Mouse (Mus musculus) kidney, adult 2 months (tissue): ENCODE measurements around the gene Ccng1. TPM values are rescaled to one million over a fixed set of nuclear protein-coding genes. Genes with fewer than 3 reads are reported as not detected.

Experiments
- DNase-seq: peaks from one replicate; pipeline ENCODE4 v3.0.0; 2021
- H3K27ac ChIP-seq: fragments of 200-500 bp; 2 replicates; pipeline ENCODE4 v1.5.1; 2012; ENCODE audit warnings: low read depth, low read length, control low read depth, inconsistent platforms; ENCODE audit not compliant: insufficient read depth
- H3K27me3 ChIP-seq: fragments of 200-500 bp; replicated peaks from 2 replicates; pipeline ENCODE4 v1.6.1; 2012; ENCODE audit warnings: mild to moderate bottlenecking, moderate library complexity, low read length, inconsistent platforms; ENCODE audit not compliant: control insufficient read depth, insufficient read depth
- H3K36me3 ChIP-seq: fragments of 200-500 bp; 2 replicates; pipeline ENCODE4 v1.6.1; 2012; ENCODE audit warnings: mild to moderate bottlenecking, moderate library complexity, low read length, inconsistent platforms; ENCODE audit not compliant: control insufficient read depth, insufficient read depth
- H3K4me1 ChIP-seq: fragments of 200-500 bp; 2 replicates; pipeline ENCODE4 v1.6.1; 2011; ENCODE audit warnings: low read length; ENCODE audit not compliant: control insufficient read depth, insufficient read depth
- H3K4me3 ChIP-seq: fragments of 200-500 bp; 2 replicates; pipeline ENCODE4 v1.5.1; 2011; ENCODE audit warnings: mild to moderate bottlenecking, low read depth, low read length, control low read depth; ENCODE audit not compliant: insufficient read depth
- CTCF ChIP-seq: fragments of 200-500 bp; conservative IDR thresholded peaks from 2 replicates; pipeline ENCODE4 v1.5.1; 2011; ENCODE audit warnings: low read depth, mild to moderate bottlenecking, control low read depth, low read length, moderate library complexity, mixed read lengths; ENCODE audit not compliant: insufficient read depth, insufficient read length
- POLR2A ChIP-seq: fragments of 200-500 bp; IDR thresholded peaks from one replicate; pipeline ENCODE4 v1.6.1; 2011; ENCODE audit warnings: low read depth, low read length, control low read depth
- WGBS: fragments of 180-500 bp; shearing (Covaris S2); methylation state at CpG from one replicate; pipeline ENCODE4 v1.1.7; 2018; 5-methylcytosine and 5-hydroxymethylcytosine counted together
- polyA plus RNA-seq: library from polyadenylated mRNA; depleted of rRNA; stranded (reverse); fragments of >200 nt; gene quantifications from 2 replicates; pipeline ENCODE4 v1.2.3, GENCODE M21; 2012

Gene Ccng1
- polyA plus RNA-seq, 1 experiment, result 29.1 TPM

DNA sequence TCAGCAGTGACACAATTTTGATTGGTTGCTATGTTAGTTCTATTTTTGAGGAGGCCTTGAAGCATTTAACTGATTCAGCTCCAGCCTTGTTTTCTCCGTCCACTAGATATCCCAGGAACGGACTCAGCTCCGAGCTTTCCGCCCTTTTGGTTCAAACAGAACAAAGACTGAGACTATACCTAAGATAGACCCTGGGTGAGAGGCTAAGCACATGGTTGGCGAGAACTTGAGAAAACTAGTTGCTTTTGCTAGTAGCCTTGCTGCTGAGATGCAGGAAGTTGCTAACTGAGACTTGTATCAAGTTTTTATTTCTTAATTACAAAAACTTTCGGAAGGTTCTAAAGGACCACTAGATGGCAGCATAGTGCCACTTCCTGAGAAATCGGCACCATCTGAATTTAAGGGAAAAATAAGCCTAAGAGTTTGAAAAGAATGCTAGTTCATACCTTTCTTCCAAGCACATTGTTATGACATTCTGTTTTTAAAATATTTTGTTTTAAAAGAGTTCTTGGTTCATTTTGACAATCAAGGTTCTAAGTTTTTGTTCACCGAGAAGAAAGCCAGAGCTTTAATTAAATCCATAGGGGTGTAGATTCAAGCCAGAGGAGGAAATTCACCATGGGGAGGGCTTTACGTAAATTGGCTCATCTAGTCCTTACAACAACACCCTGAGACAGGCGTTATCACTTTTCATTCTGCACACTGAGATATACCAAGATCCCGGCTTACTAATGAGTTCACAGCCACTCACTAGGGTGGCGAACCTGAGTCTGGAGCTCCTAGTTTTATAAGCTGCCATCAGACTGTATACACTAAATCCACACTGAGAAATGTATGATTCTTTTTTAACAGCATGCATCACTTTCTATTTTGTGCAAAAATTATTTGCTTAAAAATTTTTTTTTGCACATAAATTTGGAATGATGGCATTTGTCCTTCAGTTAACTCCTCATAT is 20.5 kb upstream of the Ccng1 start:
- Histone ChIP-seq H3K27me3 (no peaks in the 10 kb centered on the region), H3K27ac (no peak overlapping the region), H3K4me1 (no peaks in the 10 kb centered on the region), H3K36me3 (no peaks in the 10 kb centered on the region), H3K4me3 (no peak overlapping the region)
- DNase-seq, result peak; percentile 40
- no peak for TF ChIP-seq CTCF
- no peak for TF ChIP-seq POLR2A
- 49% methylated on average over 12 of the region's 12 CpGs for WGBS

DNA sequence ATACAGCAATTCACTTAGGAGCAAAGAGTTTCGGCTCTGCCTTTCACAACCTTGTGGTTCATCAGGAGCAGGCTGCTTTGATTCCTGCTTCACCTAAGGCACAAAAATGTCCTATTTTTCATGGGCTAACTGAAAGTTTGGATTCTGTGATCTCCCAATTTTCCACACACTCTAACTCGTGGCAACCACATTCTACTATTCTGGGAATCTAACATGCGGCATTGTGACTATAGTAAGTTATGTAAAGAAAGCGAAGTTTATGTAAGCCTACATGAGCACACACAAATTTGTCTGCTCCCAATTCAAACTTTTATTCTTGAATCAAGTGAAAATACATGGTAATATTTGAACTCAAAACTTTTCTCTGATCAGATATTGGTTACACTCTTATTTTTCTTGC is 9.6 kb upstream of the Ccng1 start:
- Histone ChIP-seq H3K4me3 (no peak overlapping the region), H3K36me3 (no peaks in the 10 kb centered on the region), H3K27ac (no peak overlapping the region), H3K27me3 (no peaks in the 10 kb centered on the region), H3K4me1 (no peaks in the 10 kb centered on the region)
- no peak for TF ChIP-seq CTCF
- TF ChIP-seq POLR2A, result no peak
- WGBS, result 80% methylated on average over 4 of the region's 4 CpGs
- DNase-seq, result no peak

DNA sequence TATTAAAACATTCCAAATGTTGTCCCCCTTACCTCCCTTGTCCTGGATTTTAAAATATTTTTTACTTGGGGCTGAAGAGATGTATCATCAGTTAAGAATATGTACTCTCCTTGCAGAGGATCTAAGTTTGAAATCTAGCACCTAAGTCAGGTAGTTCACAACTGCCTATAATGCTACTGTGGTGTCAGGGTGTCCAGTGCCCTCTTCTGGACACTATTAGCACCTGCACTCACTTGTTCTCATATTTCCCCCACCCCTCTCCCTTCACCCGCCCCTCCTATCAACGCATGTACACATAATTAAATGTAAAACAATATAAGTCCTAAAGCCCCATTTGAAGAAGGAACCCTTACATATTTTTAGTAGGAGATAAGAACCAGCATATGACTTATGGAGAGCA is 8.3 kb upstream of the Ccng1 start:
- Histone ChIP-seq H3K27me3 (no peaks in the 10 kb centered on the region), H3K27ac (no peak overlapping the region), H3K4me1 (no peaks in the 10 kb centered on the region), H3K4me3 (no peak overlapping the region), H3K36me3 (no peaks in the 10 kb centered on the region)
- 20% methylated on average over 2 of the region's 2 CpGs for WGBS
- DNase-seq, result peak; percentile 13
- TF ChIP-seq CTCF, result peak; percentile 56
- no peak for TF ChIP-seq POLR2A

GRCm38 (mm10) chr11:40759896-40760295 is 4.8 kb upstream of the Ccng1 start:
- TF ChIP-seq POLR2A, result no peak
- TF ChIP-seq CTCF, result no peak
- WGBS, result 83% methylated on average over 8 of the region's 8 CpGs
- DNase-seq, result no peak
- no peak overlapping the region for H3K4me3 ChIP-seq
- no peak overlapping the region for H3K27ac ChIP-seq
- no peaks in the 10 kb centered on the region for H3K36me3 ChIP-seq
- no peaks in the 10 kb centered on the region for H3K4me1 ChIP-seq
- no peaks in the 10 kb centered on the region for H3K27me3 ChIP-seq

GRCm38 (mm10) chr11:40755968-40756367 is 857 bp upstream of the Ccng1 start:
- Histone ChIP-seq H3K4me3 (no peak overlapping the region), H3K36me3 (no peaks in the 10 kb centered on the region; the same call in 1 of the 2 replicates), H3K27ac (no peak overlapping the region), H3K27me3 (no peaks in the 10 kb centered on the region), H3K4me1 (no peaks in the 10 kb centered on the region)
- DNase-seq, result no peak
- 91% methylated on average over 8 of the region's 8 CpGs for WGBS
- TF ChIP-seq CTCF (no peak), POLR2A (no peak)

GRCm38 (mm10) chr11:40754664-40755107 is 425 bp downstream of the Ccng1 start:
- TF ChIP-seq POLR2A (no peak), CTCF (no peak)
- H3K4me1 ChIP-seq, result no peaks in the 10 kb centered on the region
- H3K27ac ChIP-seq, result peak overlapping the region; percentile 44
- no peaks in the 10 kb centered on the region for H3K27me3 ChIP-seq
- no peaks in the 10 kb centered on the region; the same call in none of the 2 replicates for H3K36me3 ChIP-seq
- WGBS, result 1% methylated on average over 19 of the region's 19 CpGs
- DNase-seq, result no peak
- H3K4me3 ChIP-seq, result peak overlapping the region; percentile 75

GRCm38 (mm10) chr11:40753836-40754235 is 1.3 kb downstream of the Ccng1 start:
- 38% methylated on average over 6 of the region's 6 CpGs for WGBS
- Histone ChIP-seq H3K27ac (no peak overlapping the region), H3K4me3 (0 out of 2 replicates have a peak overlapping the region, but pooled peaks have one; percentile 11), H3K27me3 (no peaks in the 10 kb centered on the region), H3K36me3 (no peaks in the 10 kb centered on the region; the same call in none of the 2 replicates), H3K4me1 (no peaks in the 10 kb centered on the region)
- TF ChIP-seq CTCF (no peak), POLR2A (no peak)
- peak; percentile 9 for DNase-seq
